Mouse (Mus musculus): ENCODE measurements at regions not wholly inside any gene's neighbourhood (a gene's known extent, or its start where the extent isn't known, plus 50 kb on each side); places are given as distances from the start of the nearest gene placed in this dataset.

- Histone ChIP-seq H3K36me3 (ENCODE audit: control insufficient read depth, insufficient read depth) (no peaks in the 10 kb centered on the region), H3K4me2 (replicated peaks; ENCODE audit: low read depth) (no peak overlapping the region), H3K27ac (ENCODE audit: low read depth, low read length) (no peak overlapping the region), H3K9ac (ENCODE audit: low read depth, low read length) (no peak overlapping the region), H3K4me1 (replicated peaks; ENCODE audit: control insufficient read depth, insufficient read depth, low read length) (no peaks in the 10 kb centered on the region), H3K9me3 (ENCODE audit: control insufficient read depth) (no peaks in the 10 kb centered on the region), H3K27me3 (replicated peaks; ENCODE audit: control insufficient read depth, insufficient read depth, low read length) (no peaks in the 10 kb centered on the region), H3K4me3 (ENCODE audit: low read depth, low read length) (no peak overlapping the region)
- TF ChIP-seq CTCF (IDR thresholded peaks at IDR 0.05; ENCODE audit: low read depth) = no peak
- no peak for ATAC-seq
- 48% methylated on average over 11 of the region's 11 CpGs for WGBS
Measured at GRCm38 (mm10) chr14:54145743-54146741, 107.9 kb downstream of the Dad1 start.

- H3K36me3 ChIP-seq (ENCODE audit: control insufficient read depth, insufficient read depth) = no peaks in the 10 kb centered on the region
- WGBS = 68% methylated on average over 1 of the region's 1 CpGs
- H3K4me2 ChIP-seq (replicated peaks; ENCODE audit: low read depth) = no peak overlapping the region
- no peak for TF ChIP-seq CTCF (IDR thresholded peaks at IDR 0.05; ENCODE audit: low read depth)
- H3K9ac ChIP-seq (ENCODE audit: low read depth, low read length) = no peak overlapping the region
- no peaks in the 10 kb centered on the region for H3K9me3 ChIP-seq (ENCODE audit: control insufficient read depth)
- ATAC-seq = no peak
- H3K4me3 ChIP-seq (ENCODE audit: low read depth, low read length) = no peak overlapping the region
- no peak overlapping the region for H3K27ac ChIP-seq (ENCODE audit: low read depth, low read length)
- no peaks in the 10 kb centered on the region for H3K4me1 ChIP-seq (replicated peaks; ENCODE audit: control insufficient read depth, insufficient read depth, low read length)
- no peaks in the 10 kb centered on the region for H3K27me3 ChIP-seq (replicated peaks; ENCODE audit: control insufficient read depth, insufficient read depth, low read length)
Measured at GRCm38 (mm10) chr14:54143828-54144227, 110.1 kb downstream of the Dad1 start.

GRCm38 (mm10) chr14:54138288-54138687, 115.6 kb downstream of the Dad1 start:
- TF ChIP-seq CTCF (IDR thresholded peaks at IDR 0.05; ENCODE audit: low read depth) = no peak
- Histone ChIP-seq H3K36me3 (ENCODE audit: control insufficient read depth, insufficient read depth) (no peaks in the 10 kb centered on the region), H3K4me1 (replicated peaks; ENCODE audit: control insufficient read depth, insufficient read depth, low read length) (no peaks in the 10 kb centered on the region), H3K9me3 (ENCODE audit: control insufficient read depth) (no peaks in the 10 kb centered on the region), H3K27me3 (replicated peaks; ENCODE audit: control insufficient read depth, insufficient read depth, low read length) (no peaks in the 10 kb centered on the region), H3K9ac (ENCODE audit: low read depth, low read length) (no peak overlapping the region), H3K4me2 (replicated peaks; ENCODE audit: low read depth) (no peak overlapping the region), H3K27ac (ENCODE audit: low read depth, low read length) (no peak overlapping the region), H3K4me3 (ENCODE audit: low read depth, low read length) (no peak overlapping the region)
- WGBS = 76% methylated on average over 3 of the region's 3 CpGs
- no peak for ATAC-seq

- H3K9me3 ChIP-seq (ENCODE audit: control insufficient read depth) = no peaks in the 10 kb centered on the region
- H3K9ac ChIP-seq (ENCODE audit: low read depth, low read length) = no peak overlapping the region
- H3K4me2 ChIP-seq (replicated peaks; ENCODE audit: low read depth) = no peak overlapping the region
- TF ChIP-seq CTCF (IDR thresholded peaks at IDR 0.05; ENCODE audit: low read depth) = no peak
- H3K27me3 ChIP-seq (replicated peaks; ENCODE audit: control insufficient read depth, insufficient read depth, low read length) = no peaks in the 10 kb centered on the region
- no peak overlapping the region for H3K27ac ChIP-seq (ENCODE audit: low read depth, low read length)
- no peaks in the 10 kb centered on the region for H3K36me3 ChIP-seq (ENCODE audit: control insufficient read depth, insufficient read depth)
- ATAC-seq = no peak
- 79% methylated on average over 3 of the region's 3 CpGs for WGBS
- H3K4me1 ChIP-seq (replicated peaks; ENCODE audit: control insufficient read depth, insufficient read depth, low read length) = no peaks in the 10 kb centered on the region
- no peak overlapping the region for H3K4me3 ChIP-seq (ENCODE audit: low read depth, low read length)
Measured at GRCm38 (mm10) chr14:54136538-54136937, 117.4 kb downstream of the Dad1 start.

GRCm38 (mm10) chr14:54128334-54128733, 125.6 kb downstream of the Dad1 start:
- Histone ChIP-seq H3K36me3 (ENCODE audit: control insufficient read depth, insufficient read depth) (no peaks in the 10 kb centered on the region), H3K9me3 (ENCODE audit: control insufficient read depth) (no peaks in the 10 kb centered on the region), H3K4me2 (replicated peaks; ENCODE audit: low read depth) (no peak overlapping the region), H3K27me3 (replicated peaks; ENCODE audit: control insufficient read depth, insufficient read depth, low read length) (no peaks in the 10 kb centered on the region), H3K4me3 (ENCODE audit: low read depth, low read length) (no peak overlapping the region), H3K4me1 (replicated peaks; ENCODE audit: control insufficient read depth, insufficient read depth, low read length) (no peaks in the 10 kb centered on the region), H3K9ac (ENCODE audit: low read depth, low read length) (no peak overlapping the region), H3K27ac (ENCODE audit: low read depth, low read length) (no peak overlapping the region)
- peak; percentile 60 for ATAC-seq
- 50% methylated on average over 4 of the region's 4 CpGs for WGBS
- no peak for TF ChIP-seq CTCF (IDR thresholded peaks at IDR 0.05; ENCODE audit: low read depth)

GRCm38 (mm10) chr14:54125510-54125909, 128.4 kb downstream of the Dad1 start:
- no peak overlapping the region for H3K4me3 ChIP-seq (ENCODE audit: low read depth, low read length)
- no peak overlapping the region for H3K4me2 ChIP-seq (replicated peaks; ENCODE audit: low read depth)
- H3K27ac ChIP-seq (ENCODE audit: low read depth, low read length) = no peak overlapping the region
- TF ChIP-seq CTCF (IDR thresholded peaks at IDR 0.05; ENCODE audit: low read depth) = no peak
- H3K9ac ChIP-seq (ENCODE audit: low read depth, low read length) = no peak overlapping the region
- no peaks in the 10 kb centered on the region for H3K9me3 ChIP-seq (ENCODE audit: control insufficient read depth)
- H3K36me3 ChIP-seq (ENCODE audit: control insufficient read depth, insufficient read depth) = no peaks in the 10 kb centered on the region
- ATAC-seq = no peak
- no peaks in the 10 kb centered on the region for H3K4me1 ChIP-seq (replicated peaks; ENCODE audit: control insufficient read depth, insufficient read depth, low read length)
- no peaks in the 10 kb centered on the region for H3K27me3 ChIP-seq (replicated peaks; ENCODE audit: control insufficient read depth, insufficient read depth, low read length)
